Mouse (Mus musculus) mammary gland, adult 2 months (tissue): ENCODE measurements around the gene Vmn2r38. TPM values are rescaled to one million over a fixed set of nuclear protein-coding genes. Genes with fewer than 3 reads are reported as not detected.

Experiments
- polyA plus RNA-seq: library from polyadenylated mRNA; depleted of rRNA; stranded (reverse); fragments of >200 nt; gene quantifications from 2 replicates; pipeline ENCODE4 v1.2.3, GENCODE M21; 2012; ENCODE audit warnings: low replicate concordance; rRNA removed

The Vmn2r38 gene
- not detected in 2 replicates for polyA plus RNA-seq

DNA sequence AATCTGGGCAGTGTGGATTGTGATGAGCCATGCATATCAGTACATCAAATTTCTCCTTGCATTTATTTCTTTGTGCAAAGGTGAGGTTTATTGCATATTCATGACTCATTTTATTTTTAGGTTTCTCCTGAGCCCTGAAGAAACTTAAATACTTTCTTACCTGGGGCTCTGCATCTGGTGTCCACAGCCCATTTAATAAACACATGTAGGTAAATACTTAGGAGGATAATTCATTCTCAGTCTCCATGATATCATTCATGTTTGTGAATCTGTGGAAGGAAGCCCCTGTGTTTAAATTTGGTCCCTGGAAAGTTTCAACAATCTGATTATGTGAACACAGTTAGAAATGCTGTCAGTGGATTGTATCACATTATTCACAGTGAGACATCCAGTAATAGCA, at the start of gene Vmn2r38:
Gene Vmn2r38 (minus strand): TSS at position 101 of the 400 bp plus-strand sequence.

DNA sequence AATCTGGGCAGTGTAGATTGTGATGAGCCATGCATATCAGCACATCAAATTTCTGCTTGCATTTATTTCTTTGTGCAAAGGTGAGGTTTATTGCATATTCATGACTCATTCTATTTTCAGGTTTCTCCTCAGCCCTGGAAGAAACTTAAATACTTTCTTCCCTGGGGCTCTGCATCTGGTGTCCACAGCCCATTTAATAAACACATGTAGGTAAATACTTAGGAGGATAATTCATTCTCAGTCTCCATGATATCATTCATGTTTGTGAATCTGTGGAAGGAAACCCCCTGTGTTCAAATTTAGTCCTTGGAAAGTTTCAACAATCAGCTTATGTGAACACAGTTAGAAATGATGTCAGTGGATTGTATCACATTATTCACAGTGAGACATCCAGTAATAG, 67.0 kb downstream of the Vmn2r38 start, which contains the start of gene Vmn2r39:
Gene Vmn2r39 (minus strand): TSS at position 101 of the 400 bp plus-strand sequence.

Other genes starting within 250 kb of the Vmn2r38 start
- gene Vmn2r40, start 166.4 kb downstream of the Vmn2r38 start, polyA plus RNA-seq = not detected in 2 replicates
- gene Vmn2r39, start 67.1 kb downstream of the Vmn2r38 start, polyA plus RNA-seq = not detected in 2 replicates
- not detected in 2 replicates for gene Vmn2r37, start 125.8 kb upstream of the Vmn2r38 start, polyA plus RNA-seq